Mouse (Mus musculus): ENCODE measurements at regions not wholly inside any gene's neighbourhood (a gene's known extent, or its start where the extent isn't known, plus 50 kb on each side); places are given as distances from the start of the nearest gene placed in this dataset.

GRCm38 (mm10) chr17:47176328-47176727, 166.0 kb upstream of the Ubr2 start:
- no peak for ATAC-seq (ENCODE audit: low FRiP score, low TSS enrichment)
- Histone ChIP-seq H3K27me3 (ENCODE audit: insufficient read depth, low read length) (no peaks in the 10 kb centered on the region), H3K4me2 (replicated peaks; ENCODE audit: low read depth, low read length) (no peak overlapping the region), H3K27ac (ENCODE audit: low read length) (no peak overlapping the region), H3K4me1 (ENCODE audit: insufficient read depth, low read length) (peaks cover 49% of the 10 kb centered on the region), H3K9ac (replicated peaks; ENCODE audit: low read length) (no peak overlapping the region), H3K4me3 (ENCODE audit: low read length) (no peak overlapping the region), H3K9me3 (ENCODE audit: low read length) (no peaks in the 10 kb centered on the region), H3K36me3 (ENCODE audit: insufficient read depth, low read length) (no peaks in the 10 kb centered on the region)
- 49% methylated on average over 5 of the region's 5 CpGs for WGBS

- H3K36me3 ChIP-seq (ENCODE audit: insufficient read depth, low read length), result no peaks in the 10 kb centered on the region
- H3K4me1 ChIP-seq (ENCODE audit: insufficient read depth, low read length), result peaks cover 40% of the 10 kb centered on the region
- peak overlapping the region; percentile 27 for H3K4me3 ChIP-seq (ENCODE audit: low read length)
- ATAC-seq (ENCODE audit: low FRiP score, low TSS enrichment), result peak; percentile 81
- H3K4me2 ChIP-seq (replicated peaks; ENCODE audit: low read depth, low read length), result peak overlapping the region; percentile 21
- H3K9me3 ChIP-seq (ENCODE audit: low read length), result no peaks in the 10 kb centered on the region
- peak overlapping the region; percentile 51 for H3K27ac ChIP-seq (ENCODE audit: low read length)
- no peak overlapping the region for H3K9ac ChIP-seq (replicated peaks; ENCODE audit: low read length)
- no peaks in the 10 kb centered on the region for H3K27me3 ChIP-seq (ENCODE audit: insufficient read depth, low read length)
- WGBS, result 54% methylated on average over 12 of the region's 12 CpGs
Measured at GRCm38 (mm10) chr17:47174748-47175215, 164.4 kb upstream of the Ubr2 start.

- H3K4me2 ChIP-seq (replicated peaks; ENCODE audit: low read depth, low read length), result no peak overlapping the region
- no peak overlapping the region for H3K4me3 ChIP-seq (ENCODE audit: low read length)
- H3K27me3 ChIP-seq (ENCODE audit: insufficient read depth, low read length), result no peaks in the 10 kb centered on the region
- H3K27ac ChIP-seq (ENCODE audit: low read length), result no peak overlapping the region
- no peak overlapping the region for H3K9ac ChIP-seq (replicated peaks; ENCODE audit: low read length)
- H3K9me3 ChIP-seq (ENCODE audit: low read length), result no peaks in the 10 kb centered on the region
- ATAC-seq (ENCODE audit: low FRiP score, low TSS enrichment), result no peak
- 91% methylated on average over 5 of the region's 5 CpGs for WGBS
- H3K36me3 ChIP-seq (ENCODE audit: insufficient read depth, low read length), result no peaks in the 10 kb centered on the region; the same call in 1 of the 2 replicates
- H3K4me1 ChIP-seq (ENCODE audit: insufficient read depth, low read length), result peaks cover 38% of the 10 kb centered on the region
Measured at GRCm38 (mm10) chr17:47171801-47172200, 161.4 kb upstream of the Ubr2 start.

GRCm38 (mm10) chr17:47170978-47171593, 160.7 kb upstream of the Ubr2 start:
- Histone ChIP-seq H3K9ac (replicated peaks; ENCODE audit: low read length) (no peak overlapping the region), H3K9me3 (ENCODE audit: low read length) (no peaks in the 10 kb centered on the region), H3K4me3 (ENCODE audit: low read length) (no peak overlapping the region), H3K36me3 (ENCODE audit: insufficient read depth, low read length) (no peaks in the 10 kb centered on the region; the same call in 1 of the 2 replicates), H3K4me2 (replicated peaks; ENCODE audit: low read depth, low read length) (no peak overlapping the region), H3K27ac (ENCODE audit: low read length) (no peak overlapping the region), H3K27me3 (ENCODE audit: insufficient read depth, low read length) (no peaks in the 10 kb centered on the region), H3K4me1 (ENCODE audit: insufficient read depth, low read length) (peaks cover 40% of the 10 kb centered on the region)
- ATAC-seq (ENCODE audit: low FRiP score, low TSS enrichment), result no peak
- 85% methylated on average over 13 of the region's 13 CpGs for WGBS

- Histone ChIP-seq H3K4me3 (ENCODE audit: low read length) (no peak overlapping the region), H3K27ac (ENCODE audit: low read length) (peak overlapping the region; percentile 21; the same call in 1 of the 2 replicates)
- peak; percentile 49; the same call in 1 of the 2 replicates for ATAC-seq (ENCODE audit: low FRiP score, low TSS enrichment)
Measured at GRCm38 (mm10) chr17:47168105-47168504, 157.7 kb upstream of the Ubr2 start.

GRCm38 (mm10) chr17:47163677-47164340, 153.5 kb upstream of the Ubr2 start:
- Histone ChIP-seq H3K4me2 (replicated peaks; ENCODE audit: low read depth, low read length) (no peak overlapping the region), H3K9me3 (ENCODE audit: low read length) (no peaks in the 10 kb centered on the region; the same call in 1 of the 2 replicates), H3K27me3 (ENCODE audit: insufficient read depth, low read length) (no peaks in the 10 kb centered on the region), H3K4me1 (ENCODE audit: insufficient read depth, low read length) (peaks cover 42% of the 10 kb centered on the region), H3K4me3 (ENCODE audit: low read length) (no peak overlapping the region), H3K36me3 (ENCODE audit: insufficient read depth, low read length) (peaks cover 7% of the 10 kb centered on the region; the same call in 1 of the 2 replicates), H3K27ac (ENCODE audit: low read length) (no peak overlapping the region), H3K9ac (replicated peaks; ENCODE audit: low read length) (no peak overlapping the region)
- no peak for ATAC-seq (ENCODE audit: low FRiP score, low TSS enrichment)
- 70% methylated on average over 8 of the region's 10 CpGs for WGBS

More at GRCm38 (mm10) chr17:47168105-47168504, 157.7 kb upstream of the Ubr2 start:
- Histone ChIP-seq H3K4me2 (replicated peaks; ENCODE audit: low read depth, low read length) (peak overlapping the region; percentile 24; the same call in 1 of the 2 replicates), H3K9me3 (ENCODE audit: low read length) (no peaks in the 10 kb centered on the region), H3K36me3 (ENCODE audit: insufficient read depth, low read length) (no peaks in the 10 kb centered on the region; the same call in 1 of the 2 replicates), H3K9ac (replicated peaks; ENCODE audit: low read length) (no peak overlapping the region), H3K4me1 (ENCODE audit: insufficient read depth, low read length) (peaks cover 46% of the 10 kb centered on the region), H3K27me3 (ENCODE audit: insufficient read depth, low read length) (no peaks in the 10 kb centered on the region)
- WGBS, result 45% methylated on average over 8 of the region's 8 CpGs

- H3K36me3 ChIP-seq (ENCODE audit: insufficient read depth, low read length), result peaks cover 9% of the 10 kb centered on the region; the same call in 1 of the 2 replicates
- no peaks in the 10 kb centered on the region for H3K27me3 ChIP-seq (ENCODE audit: insufficient read depth, low read length)
- H3K4me3 ChIP-seq (ENCODE audit: low read length), result no peak overlapping the region
- WGBS, result 76% methylated on average over 2 of the region's 2 CpGs
- no peak for ATAC-seq (ENCODE audit: low FRiP score, low TSS enrichment)
- no peak overlapping the region for H3K27ac ChIP-seq (ENCODE audit: low read length)
- no peaks in the 10 kb centered on the region; the same call in 1 of the 2 replicates for H3K9me3 ChIP-seq (ENCODE audit: low read length)
- no peak overlapping the region for H3K9ac ChIP-seq (replicated peaks; ENCODE audit: low read length)
- H3K4me2 ChIP-seq (replicated peaks; ENCODE audit: low read depth, low read length), result no peak overlapping the region
- peaks cover 29% of the 10 kb centered on the region for H3K4me1 ChIP-seq (ENCODE audit: insufficient read depth, low read length)
Measured at GRCm38 (mm10) chr17:47162459-47162858, 152.1 kb upstream of the Ubr2 start.

- no peak overlapping the region for H3K27ac ChIP-seq (ENCODE audit: low read length)
- H3K4me3 ChIP-seq (ENCODE audit: low read length), result no peak overlapping the region
- ATAC-seq (ENCODE audit: low FRiP score, low TSS enrichment), result no peak
- 71% methylated on average over 11 of the region's 11 CpGs for WGBS
- no peaks in the 10 kb centered on the region; the same call in 1 of the 2 replicates for H3K9me3 ChIP-seq (ENCODE audit: low read length)
- peaks cover 20% of the 10 kb centered on the region for H3K4me1 ChIP-seq (ENCODE audit: insufficient read depth, low read length)
- H3K4me2 ChIP-seq (replicated peaks; ENCODE audit: low read depth, low read length), result no peak overlapping the region
- no peak overlapping the region for H3K9ac ChIP-seq (replicated peaks; ENCODE audit: low read length)
- H3K36me3 ChIP-seq (ENCODE audit: insufficient read depth, low read length), result peaks cover 22% of the 10 kb centered on the region
- no peaks in the 10 kb centered on the region for H3K27me3 ChIP-seq (ENCODE audit: insufficient read depth, low read length)
Measured at GRCm38 (mm10) chr17:47156237-47156636, 145.9 kb upstream of the Ubr2 start.

GRCm38 (mm10) chr17:47151557-47152278, 141.4 kb upstream of the Ubr2 start:
- Histone ChIP-seq H3K9me3 (ENCODE audit: low read length) (no peaks in the 10 kb centered on the region), H3K9ac (replicated peaks; ENCODE audit: low read length) (peak overlapping the region; percentile 52), H3K27ac (ENCODE audit: low read length) (peak overlapping the region; percentile 54), H3K4me2 (replicated peaks; ENCODE audit: low read depth, low read length) (peak overlapping the region; percentile 58), H3K4me1 (ENCODE audit: insufficient read depth, low read length) (peaks cover 49% of the 10 kb centered on the region), H3K36me3 (ENCODE audit: insufficient read depth, low read length) (peaks cover 13% of the 10 kb centered on the region), H3K4me3 (ENCODE audit: low read length) (peak overlapping the region; percentile 42), H3K27me3 (ENCODE audit: insufficient read depth, low read length) (no peaks in the 10 kb centered on the region)
- ATAC-seq (ENCODE audit: low FRiP score, low TSS enrichment), result 0 out of 2 replicates have a peak, but pooled peaks have one; percentile 40
- WGBS, result 20% methylated on average over 20 of the region's 20 CpGs

All from kidney, embryonic 16.5 days (tissue).